Mouse (Mus musculus): Measurements from ENCODE around the gene Kcnh8. TPM values are rescaled to one million over a fixed set of nuclear protein-coding genes. Genes with fewer than 3 reads are reported as not detected.

Gene Kcnh8
- total RNA-seq, 2 experiments from 2014 or later: 0.16 to 0.21 TPM

DNA sequence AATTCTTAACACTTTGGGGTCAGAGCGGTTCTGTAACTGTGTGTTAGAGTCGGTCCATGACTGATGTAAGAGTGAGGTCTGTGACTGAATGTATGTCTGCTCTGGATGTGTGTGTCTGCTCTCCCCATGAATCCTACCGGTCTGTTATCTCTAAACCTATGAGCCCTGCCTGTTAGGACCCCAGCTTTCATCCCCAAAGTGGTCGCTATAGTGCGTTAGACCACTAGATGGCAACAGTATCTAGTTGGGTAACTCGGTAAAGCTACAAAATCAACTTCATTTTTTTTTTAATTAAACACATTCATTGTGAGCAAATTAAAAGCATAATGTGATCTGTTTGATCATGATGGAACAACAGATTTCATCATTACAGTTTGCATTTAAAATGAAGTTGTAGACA is 202.0 kb downstream of the Kcnh8 start:
- intact Hi-C loops (cut with DNase I; ENCODE audit: low total_unique reads): no loop called here
- no peak for DNase-seq

DNA sequence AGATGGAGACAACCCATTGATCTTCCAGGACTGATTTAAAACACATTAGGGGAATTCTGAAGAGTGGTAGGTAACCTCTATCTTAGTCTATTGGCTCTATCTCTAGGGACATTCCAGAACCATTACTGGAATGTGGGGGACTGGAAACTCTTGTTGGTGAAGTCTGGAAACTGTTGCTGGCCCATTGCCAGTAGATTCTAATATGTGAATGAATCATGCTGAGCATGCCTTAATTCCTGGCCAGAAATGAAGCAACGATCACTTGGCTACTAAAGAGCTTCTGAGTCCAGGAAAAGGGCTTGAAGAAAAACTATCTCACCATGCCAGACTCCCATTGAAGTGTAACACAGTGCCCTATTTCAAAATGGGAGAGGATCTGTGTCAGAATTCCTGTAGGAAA is 208.3 kb downstream of the Kcnh8 start:
- peak; percentile 4 for DNase-seq
- intact Hi-C loops (cut with DNase I; ENCODE audit: low total_unique reads): no loop called here

DNA sequence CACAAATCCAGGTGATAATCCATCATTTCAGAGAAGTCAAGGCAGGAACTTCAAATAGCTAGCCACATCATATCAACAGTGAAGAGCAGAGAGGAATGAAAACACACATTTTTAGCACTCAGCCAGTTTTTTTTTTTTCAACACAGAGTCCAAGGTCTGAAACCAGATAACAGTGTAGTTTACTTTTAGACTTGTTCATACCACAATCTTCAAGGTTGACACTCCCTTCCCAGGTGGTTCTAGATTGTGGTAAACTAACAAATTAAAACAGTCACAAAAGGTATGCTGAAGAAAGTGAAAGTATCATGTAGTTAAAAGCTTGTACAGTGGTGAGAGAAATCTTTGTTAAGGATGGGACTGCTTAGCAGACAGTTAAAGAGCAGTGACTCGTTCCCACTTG is 216.5 kb downstream of the Kcnh8 start:
- DNase-seq: no peak
- intact Hi-C loops (cut with DNase I; ENCODE audit: low total_unique reads): no loop called here

DNA sequence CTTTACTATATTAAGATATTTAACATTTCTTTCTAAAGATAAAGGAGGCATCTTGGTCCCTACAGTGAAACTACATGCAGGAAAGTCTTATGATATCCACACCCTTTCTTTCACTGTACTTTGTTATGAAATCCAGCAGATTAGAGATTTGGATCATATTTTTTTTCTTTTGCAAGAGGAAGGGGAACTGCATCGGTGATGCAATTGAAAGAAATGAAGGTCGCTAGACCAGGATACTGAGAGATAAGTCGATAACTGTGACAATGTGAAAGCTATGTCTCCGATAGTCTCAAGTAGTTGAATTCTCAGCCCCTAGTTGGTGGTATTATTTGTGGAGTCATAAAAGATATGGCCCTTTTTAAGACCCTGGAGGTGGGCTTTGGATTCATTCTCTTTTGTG is 227.2 kb downstream of the Kcnh8 start:
- no peak for DNase-seq
- intact Hi-C loops (cut with DNase I; ENCODE audit: low total_unique reads): no loop called here

DNA sequence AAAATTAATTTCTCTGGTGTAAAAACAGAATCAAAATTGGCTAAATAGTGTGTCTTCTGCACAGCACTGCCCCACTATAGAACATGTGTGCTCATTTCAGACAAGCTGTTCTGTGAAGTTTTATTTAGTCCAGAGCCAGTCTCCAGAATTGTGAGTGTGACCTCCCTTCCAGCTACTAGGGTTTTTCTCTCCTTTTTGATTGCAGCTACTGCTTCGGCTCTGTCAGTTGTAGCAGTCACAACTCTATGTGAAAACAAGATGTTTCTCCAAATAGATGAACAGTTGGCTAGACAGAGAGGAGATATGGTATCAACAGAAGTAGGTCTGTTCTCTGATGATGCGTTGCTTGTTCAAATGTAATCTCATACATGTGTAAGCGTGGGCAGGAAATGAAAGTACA is 270.7 kb downstream of the Kcnh8 start:
- no peak for DNase-seq
- intact Hi-C loops (cut with DNase I; ENCODE audit: low total_unique reads): no loop called here

DNA sequence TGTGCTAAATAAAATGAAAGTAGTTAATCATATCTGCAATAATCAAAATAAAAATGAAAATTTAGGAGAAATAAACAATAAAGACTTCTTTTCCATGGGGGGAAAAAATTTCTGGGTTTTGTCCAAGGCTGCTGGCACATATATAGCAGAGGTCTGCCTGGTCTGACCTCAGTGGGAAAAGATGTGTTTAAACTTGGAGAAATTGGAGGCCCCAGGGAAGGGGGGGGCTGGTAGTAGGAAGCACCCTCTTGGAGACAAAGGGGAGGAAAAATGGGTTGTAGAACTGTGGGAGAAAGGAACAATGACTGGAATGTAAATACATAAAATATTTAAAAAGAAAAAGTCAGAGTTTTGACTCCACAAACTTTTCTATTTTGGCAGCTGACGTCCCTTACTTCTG is 276.5 kb downstream of the Kcnh8 start:
- intact Hi-C loops (cut with DNase I; ENCODE audit: low total_unique reads): no loop called here
- no peak for DNase-seq

DNA sequence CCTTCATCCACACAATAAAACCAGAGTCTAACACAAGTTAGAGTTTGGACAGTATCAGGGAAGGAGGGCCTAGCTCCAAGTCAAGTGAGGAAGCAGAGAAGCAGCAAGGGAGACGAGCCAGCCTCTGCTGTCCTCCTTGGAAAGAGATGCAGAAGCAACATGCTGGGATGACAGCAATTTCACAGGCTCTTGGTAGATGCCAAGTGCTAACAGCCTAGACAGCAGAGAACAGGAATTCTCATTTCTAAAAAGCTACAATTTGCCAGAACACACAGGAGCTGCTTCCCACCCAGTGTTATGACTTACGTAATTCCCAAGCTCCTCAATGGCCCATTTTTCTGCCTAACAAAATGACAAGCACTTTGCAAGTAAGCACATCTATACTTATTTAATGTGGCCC is 277.5 kb downstream of the Kcnh8 start:
- DNase-seq: no peak
- intact Hi-C loops (cut with DNase I; ENCODE audit: low total_unique reads): no loop called here

DNA sequence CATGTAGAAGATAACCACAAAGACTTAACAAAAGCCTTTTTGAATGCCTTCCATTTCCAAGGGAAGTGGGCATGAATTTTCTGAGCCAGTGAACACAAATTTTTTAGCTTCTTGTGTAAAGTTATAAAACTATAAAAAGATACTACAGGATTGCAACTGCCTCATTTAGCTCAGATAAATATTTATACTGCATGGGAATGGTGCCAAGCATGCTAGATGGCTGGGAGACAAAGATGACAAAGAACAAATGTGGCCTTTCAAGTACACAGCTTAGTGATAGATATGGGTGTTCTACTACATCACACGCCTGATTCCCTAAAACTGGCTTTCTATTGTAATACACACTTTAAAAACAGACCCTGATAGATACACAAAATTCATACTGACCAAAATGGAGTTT is 282.7 kb downstream of the Kcnh8 start:
- no peak for DNase-seq
- intact Hi-C loops (cut with DNase I; ENCODE audit: low total_unique reads): no loop called here

DNA sequence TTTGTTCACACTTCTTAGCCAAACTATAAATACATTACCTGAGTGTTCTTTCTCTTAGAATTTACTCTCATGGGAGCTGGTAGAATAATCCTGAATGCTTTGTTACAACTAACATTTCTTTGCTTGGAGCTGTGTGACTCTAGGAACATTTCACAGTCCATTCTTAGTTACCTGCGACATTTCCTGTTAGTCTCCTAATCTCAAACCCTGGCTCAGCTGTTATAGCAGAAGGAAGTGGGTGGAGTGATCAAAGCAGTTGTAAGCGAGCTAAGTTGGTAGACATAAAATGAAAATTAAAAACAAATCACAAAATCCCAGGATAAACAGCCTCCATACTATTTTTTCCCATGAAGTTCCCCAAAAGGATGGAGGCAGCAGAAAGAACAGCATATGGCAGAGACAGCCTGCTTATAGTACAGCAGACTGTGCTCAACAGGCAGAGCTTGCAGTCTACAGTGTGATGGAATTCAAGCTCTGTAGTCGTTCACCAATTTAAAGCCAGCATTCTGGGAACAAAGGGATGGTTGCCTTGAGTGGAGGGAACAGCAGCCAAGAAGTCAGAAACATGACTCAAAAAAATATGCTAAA is 318.1 kb downstream of the Kcnh8 start:
- DNase-seq: no peak
- intact Hi-C loops (cut with DNase I; ENCODE audit: low total_unique reads): no loop called here

DNA sequence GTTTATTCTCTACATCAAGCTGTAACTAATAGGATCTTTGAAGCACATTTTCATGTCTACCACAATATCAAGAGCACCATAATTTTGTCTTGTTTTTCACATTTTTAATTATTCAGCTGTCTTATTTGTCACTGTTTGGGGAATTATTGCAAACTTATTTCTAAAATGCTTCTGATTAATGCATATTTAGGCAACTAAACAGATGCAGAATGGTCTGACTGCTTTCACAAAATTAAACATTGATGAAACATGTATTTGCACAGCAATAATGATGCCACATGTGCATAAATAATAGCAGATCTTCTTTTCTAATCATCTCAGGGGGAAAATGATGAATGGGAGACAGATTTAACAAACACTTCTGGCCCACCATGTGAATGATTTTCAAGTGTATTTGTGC is 341.5 kb downstream of the Kcnh8 start:
- intact Hi-C loops (cut with DNase I; ENCODE audit: low total_unique reads): no loop called here
- no peak for DNase-seq

DNA sequence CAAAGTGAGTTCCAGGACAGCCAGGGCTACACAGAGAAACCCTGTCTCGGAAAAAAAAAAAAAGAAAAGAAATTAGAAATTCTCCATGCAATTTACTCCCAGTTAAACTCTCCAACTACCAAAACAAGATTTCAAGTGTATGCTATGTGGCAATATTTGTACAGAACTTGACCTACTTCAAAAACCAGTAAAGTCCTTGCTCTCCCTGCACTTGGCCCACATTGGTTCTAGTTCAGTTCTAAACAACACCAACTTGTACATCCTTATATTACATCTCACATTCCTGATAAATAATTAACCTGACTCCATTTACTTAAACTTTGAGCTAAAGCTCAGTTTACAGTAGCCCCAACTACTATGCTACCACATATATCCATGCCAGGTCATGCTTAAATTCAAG is 370.2 kb downstream of the Kcnh8 start:
- intact Hi-C loops (cut with DNase I; ENCODE audit: low total_unique reads): no loop called here
- DNase-seq: no peak

DNA sequence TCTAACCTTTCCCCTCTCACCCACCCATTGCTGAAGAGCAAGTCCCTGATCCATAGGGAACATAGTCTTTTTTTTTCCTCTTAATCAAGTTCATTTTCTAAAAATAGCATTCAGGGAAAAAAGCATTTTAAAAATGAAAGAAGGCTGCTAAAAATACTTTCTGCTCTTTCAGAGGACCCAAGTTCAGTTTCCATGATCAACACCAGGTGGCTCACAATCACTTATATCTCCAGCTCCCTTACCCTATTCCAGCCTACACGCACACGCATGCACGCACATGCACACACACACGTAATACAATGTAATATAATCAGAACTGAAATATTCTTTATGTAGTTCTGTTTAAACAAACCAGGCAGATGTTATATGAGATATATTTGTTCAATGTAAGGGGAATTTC is 378.4 kb downstream of the Kcnh8 start:
- DNase-seq: no peak
- intact Hi-C loops (cut with DNase I; ENCODE audit: low total_unique reads): no loop called here

Measured in gastrocnemius, postnatal 14 days (tissue).